ENCODE assay signal across 15 mouse cellular contexts in the genomic region with DNA sequence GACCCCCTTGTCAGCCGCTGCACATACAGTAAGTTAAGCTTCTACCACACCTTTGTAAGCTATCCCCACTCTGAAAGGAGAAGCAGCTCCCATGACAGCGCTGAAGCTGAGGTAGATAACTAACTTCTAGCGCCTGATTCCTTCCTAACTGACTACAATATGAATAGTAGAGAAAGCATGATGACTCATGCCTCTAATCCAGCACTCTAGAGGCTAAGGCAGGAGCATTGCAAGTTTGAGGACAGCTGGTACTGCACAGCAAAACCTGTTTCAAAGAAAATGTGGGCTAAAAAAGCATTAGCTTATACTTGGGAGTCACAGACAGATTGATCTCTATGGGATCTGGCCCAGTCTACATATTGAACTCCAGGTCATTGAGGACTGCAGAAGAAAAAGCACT.
"Had no signal": no experiment of that assay in that cellular context is flagged by ENCODE, and none has a peak within 500 bp of the region (broad histone marks: within the 10 kb centered on the region; RNA-seq: fewer than 3 reads in every experiment).

No protein-coding gene starts in this region.

- H3K27ac ChIP-seq: neural tube, embryonic 15.5 days; stomach, embryonic 15.5 days; stomach, postnatal 0 days had no signal

- H3K36me3 ChIP-seq: neural tube, embryonic 15.5 days; stomach, embryonic 15.5 days had no signal

- H3K27me3 ChIP-seq: neural tube, embryonic 15.5 days; stomach, embryonic 15.5 days had no signal

- H3K4me3 ChIP-seq: neural tube, embryonic 15.5 days; stomach, embryonic 15.5 days had no signal

- H3K4me1 ChIP-seq: neural tube, embryonic 15.5 days; stomach, embryonic 15.5 days had no signal

- H3K9ac ChIP-seq: neural tube, embryonic 15.5 days; stomach, embryonic 15.5 days had no signal

- DNase-seq: retina, postnatal 1 day; right cerebral cortex, adult 18-20 months; right cerebral cortex, postnatal 14 days; right cerebral cortex, postnatal 25 days; right cerebral cortex, postnatal 4 days; spleen, adult 18-20 months; thymus, adult 18-20 months; thymus, adult 2 months; thymus, postnatal 14 days; thymus, postnatal 25 days; thymus, postnatal 36 days; thymus, postnatal 4 days had no signal
